Mouse (Mus musculus) myocyte (in vitro differentiated cells): ENCODE measurements around the gene Cog8.

ENCODE experiments used
- E2F4 ChIP-seq: IDR thresholded peaks from one replicate; pipeline ENCODE4 v1.6.1; 2011; ENCODE audit warnings: mild to moderate bottlenecking, control low read depth, moderate library complexity; ENCODE audit not compliant: insufficient read depth
- MAX ChIP-seq: IDR thresholded peaks from one replicate; pipeline ENCODE4 v1.6.1; 2011; ENCODE audit warnings: low read depth, mild to moderate bottlenecking, control low read depth
- MYOD1 ChIP-seq, 3 experiments: IDR thresholded peaks; one replicate each; pipeline ENCODE4 v1.6.1; 2011; ENCODE audit warnings: control low read depth in 2 of 3, low read depth in 2 of 3, mild to moderate bottlenecking in 2 of 3, moderate library complexity in 1 of 3; ENCODE audit not compliant: insufficient read length in 2 of 3, control insufficient read depth in 1 of 3
- MYOG ChIP-seq, 3 experiments: IDR thresholded peaks; one replicate each; pipeline ENCODE4 v1.6.1; 2011; ENCODE audit warnings: control low read depth in 2 of 3, low read depth in 2 of 3, mild to moderate bottlenecking in 2 of 3; ENCODE audit not compliant: insufficient read length in 2 of 3, control insufficient read depth in 1 of 3, insufficient read depth in 1 of 3
- POLR2A ChIP-seq: IDR thresholded peaks from one replicate; pipeline ENCODE4 v1.6.1; 2011; ENCODE audit warnings: low read depth, mild to moderate bottlenecking, control low read depth, moderate library complexity; ENCODE audit not compliant: insufficient read length
- POLR2AphosphoS2 ChIP-seq: IDR thresholded peaks from one replicate; pipeline ENCODE4 v1.6.1; 2011; ENCODE audit warnings: low read depth, control low read depth; ENCODE audit not compliant: insufficient read length
- REST ChIP-seq: IDR thresholded peaks from one replicate; pipeline ENCODE4 v1.6.1; 2011; ENCODE audit warnings: mild to moderate bottlenecking, control low read depth, moderate library complexity; ENCODE audit not compliant: insufficient read depth, insufficient read length
- SRF ChIP-seq: IDR thresholded peaks from one replicate; pipeline ENCODE4 v1.6.1; 2011; ENCODE audit warnings: low read depth; ENCODE audit not compliant: control insufficient read depth, insufficient read length
- TCF12 ChIP-seq: IDR thresholded peaks from one replicate; pipeline ENCODE4 v1.6.1; 2011; ENCODE audit warnings: mild to moderate bottlenecking, control low read depth; ENCODE audit not compliant: poor library complexity, insufficient read depth, severe bottlenecking
- TCF3 ChIP-seq: IDR thresholded peaks from one replicate; pipeline ENCODE4 v1.6.1; 2011; ENCODE audit warnings: low read depth, control low read depth; ENCODE audit not compliant: insufficient read length
- USF1 ChIP-seq: IDR thresholded peaks from one replicate; pipeline ENCODE4 v1.6.1; 2011; ENCODE audit warnings: low read depth, mild to moderate bottlenecking, control low read depth, moderate library complexity

DNA sequence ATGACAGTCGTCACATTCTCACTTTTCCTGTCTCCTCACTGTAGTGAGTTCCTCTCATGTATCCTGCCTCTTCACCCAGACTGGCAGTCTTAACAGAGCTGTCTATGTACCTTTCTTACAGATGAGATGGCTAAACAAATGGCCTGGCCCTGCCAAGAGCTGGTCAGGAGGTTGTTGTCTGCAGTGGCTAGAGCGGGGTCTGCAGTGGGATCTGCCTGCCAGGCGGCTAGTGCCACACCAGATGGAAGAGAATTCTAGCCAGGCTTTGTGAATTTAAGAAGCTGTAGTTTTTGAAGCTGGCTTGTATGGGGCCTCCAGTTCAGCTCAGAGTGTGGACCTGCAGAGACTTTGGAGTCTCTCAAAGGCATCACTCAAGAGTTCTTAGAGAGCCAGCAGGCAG, 20.8 kb downstream of the Cog8 start:
- TF ChIP-seq USF1 = no peak
- TF ChIP-seq POLR2AphosphoS2 = no peak
- no peak for TF ChIP-seq MYOD1 (IDR thresholded peaks at IDR 0.05; ENCODE audit: control insufficient read depth in 1 of 3, insufficient read length in 2 of 3, low read depth in 2 of 3)
- no peak for TF ChIP-seq POLR2A
- no peak for TF ChIP-seq E2F4
- no peak for TF ChIP-seq TCF12
- no peak for TF ChIP-seq TCF3
- TF ChIP-seq SRF = no peak
- TF ChIP-seq REST = no peak
- no peak for TF ChIP-seq MYOG (IDR thresholded peaks at IDR 0.05; ENCODE audit: control insufficient read depth in 1 of 3, insufficient read depth in 1 of 3, insufficient read length in 2 of 3, low read depth in 2 of 3)
- no peak for TF ChIP-seq MAX
